Mouse (Mus musculus): Measurements from ENCODE around the gene Zfand3. TPM values are rescaled to one million over a fixed set of nuclear protein-coding genes. Genes with fewer than 3 reads are reported as not detected.

The Zfand3 gene
- polyA plus RNA-seq, 1 experiment from 2014 or later = 55.5 TPM

GRCm38 (mm10) chr17:30212647-30213046 is 208.1 kb downstream of the Zfand3 start:
- ATAC-seq (replicated peaks; ENCODE audit: low FRiP score, low read depth) (no peak), DNase-seq (ENCODE audit: low spot score) (peak; percentile 46)
- no peak overlapping the region for H3K27ac ChIP-seq
- H3K9ac ChIP-seq (ENCODE audit: low read depth, low read length) = no peak overlapping the region
- H3K9me3 ChIP-seq (replicated peaks; ENCODE audit: low read length) = no peaks in the 10 kb centered on the region
- H3K4me2 ChIP-seq (ENCODE audit: low read length) = no peak overlapping the region
- WGBS = 52% methylated on average over 12 of the region's 12 CpGs
- H3K4me1 ChIP-seq (replicated peaks; ENCODE audit: insufficient read depth, low read length) = no peaks in the 10 kb centered on the region
- no peak for TF ChIP-seq CTCF (IDR thresholded peaks at IDR 0.05; ENCODE audit: low read depth)
- no peaks in the 10 kb centered on the region for H3K27me3 ChIP-seq (ENCODE audit: insufficient read depth, low read length)
- no peak overlapping the region for H3K4me3 ChIP-seq (replicated peaks; ENCODE audit: low read depth, low read length)
- H3K36me3 ChIP-seq (ENCODE audit: insufficient read depth, low read length) = peaks cover 13% of the 10 kb centered on the region; the same call in 1 of the 2 replicates

- no peak for DNase-seq (ENCODE audit: low spot score)
- Histone ChIP-seq H3K27ac (no peak overlapping the region), H3K9ac (ENCODE audit: low read depth, low read length) (no peak overlapping the region), H3K4me1 (replicated peaks; ENCODE audit: insufficient read depth, low read length) (no peaks in the 10 kb centered on the region), H3K4me2 (ENCODE audit: low read length) (no peak overlapping the region), H3K4me3 (replicated peaks; ENCODE audit: low read depth, low read length) (no peak overlapping the region), H3K27me3 (ENCODE audit: insufficient read depth, low read length) (no peaks in the 10 kb centered on the region), H3K9me3 (replicated peaks; ENCODE audit: low read length) (no peaks in the 10 kb centered on the region), H3K36me3 (ENCODE audit: insufficient read depth, low read length) (peaks cover 17% of the 10 kb centered on the region; the same call in 1 of the 2 replicates)
- WGBS = 80% methylated on average over 5 of the region's 5 CpGs
- no peak for ATAC-seq (replicated peaks; ENCODE audit: low FRiP score, low read depth)
- TF ChIP-seq CTCF (IDR thresholded peaks at IDR 0.05; ENCODE audit: low read depth) = no peak
Observed at GRCm38 (mm10) chr17:30213371-30213770, 208.8 kb downstream of the Zfand3 start.

- Histone ChIP-seq H3K9ac (ENCODE audit: low read depth, low read length) (no peak overlapping the region), H3K4me3 (replicated peaks; ENCODE audit: low read depth, low read length) (no peak overlapping the region), H3K4me2 (ENCODE audit: low read length) (no peak overlapping the region), H3K27ac (no peak overlapping the region), H3K9me3 (replicated peaks; ENCODE audit: low read length) (no peaks in the 10 kb centered on the region), H3K27me3 (ENCODE audit: insufficient read depth, low read length) (no peaks in the 10 kb centered on the region), H3K36me3 (ENCODE audit: insufficient read depth, low read length) (peaks cover 13% of the 10 kb centered on the region; the same call in 1 of the 2 replicates), H3K4me1 (replicated peaks; ENCODE audit: insufficient read depth, low read length) (no peaks in the 10 kb centered on the region)
- DNase-seq (ENCODE audit: low spot score) (no peak), ATAC-seq (replicated peaks; ENCODE audit: low FRiP score, low read depth) (no peak)
- no peak for TF ChIP-seq CTCF (IDR thresholded peaks at IDR 0.05; ENCODE audit: low read depth)
- 74% methylated on average over 6 of the region's 6 CpGs for WGBS
Observed at GRCm38 (mm10) chr17:30214393-30214792, 209.9 kb downstream of the Zfand3 start.

GRCm38 (mm10) chr17:30215741-30216140 is 211.2 kb downstream of the Zfand3 start:
- no peak overlapping the region for H3K4me2 ChIP-seq (ENCODE audit: low read length)
- H3K36me3 ChIP-seq (ENCODE audit: insufficient read depth, low read length) = 0 out of 2 replicates have a peak, but pooled peaks cover 11% of the 10 kb centered on the region
- no peak overlapping the region for H3K4me3 ChIP-seq (replicated peaks; ENCODE audit: low read depth, low read length)
- TF ChIP-seq CTCF (IDR thresholded peaks at IDR 0.05; ENCODE audit: low read depth) = no peak
- ATAC-seq (replicated peaks; ENCODE audit: low FRiP score, low read depth) (no peak), DNase-seq (ENCODE audit: low spot score) (no peak)
- WGBS = 68% methylated on average over 4 of the region's 4 CpGs
- no peaks in the 10 kb centered on the region for H3K4me1 ChIP-seq (replicated peaks; ENCODE audit: insufficient read depth, low read length)
- H3K9ac ChIP-seq (ENCODE audit: low read depth, low read length) = no peak overlapping the region
- no peaks in the 10 kb centered on the region for H3K27me3 ChIP-seq (ENCODE audit: insufficient read depth, low read length)
- H3K27ac ChIP-seq = no peak overlapping the region
- H3K9me3 ChIP-seq (replicated peaks; ENCODE audit: low read length) = no peaks in the 10 kb centered on the region

GRCm38 (mm10) chr17:30221677-30222076 is 217.1 kb downstream of the Zfand3 start:
- no peaks in the 10 kb centered on the region for H3K27me3 ChIP-seq (ENCODE audit: insufficient read depth, low read length)
- H3K4me3 ChIP-seq (replicated peaks; ENCODE audit: low read depth, low read length) = no peak overlapping the region
- H3K27ac ChIP-seq = no peak overlapping the region
- no peaks in the 10 kb centered on the region for H3K9me3 ChIP-seq (replicated peaks; ENCODE audit: low read length)
- no peak overlapping the region for H3K4me2 ChIP-seq (ENCODE audit: low read length)
- ATAC-seq (replicated peaks; ENCODE audit: low FRiP score, low read depth) (no peak), DNase-seq (ENCODE audit: low spot score) (no peak)
- 67% methylated on average over 14 of the region's 14 CpGs for WGBS
- no peak for TF ChIP-seq CTCF (IDR thresholded peaks at IDR 0.05; ENCODE audit: low read depth)
- H3K36me3 ChIP-seq (ENCODE audit: insufficient read depth, low read length) = 0 out of 2 replicates have a peak, but pooled peaks cover 4% of the 10 kb centered on the region
- no peaks in the 10 kb centered on the region for H3K4me1 ChIP-seq (replicated peaks; ENCODE audit: insufficient read depth, low read length)
- H3K9ac ChIP-seq (ENCODE audit: low read depth, low read length) = no peak overlapping the region

- Histone ChIP-seq H3K4me3 (replicated peaks; ENCODE audit: low read depth, low read length) (no peak overlapping the region), H3K4me2 (ENCODE audit: low read length) (no peak overlapping the region), H3K27ac (no peak overlapping the region), H3K9me3 (replicated peaks; ENCODE audit: low read length) (no peaks in the 10 kb centered on the region), H3K4me1 (replicated peaks; ENCODE audit: insufficient read depth, low read length) (no peaks in the 10 kb centered on the region), H3K9ac (ENCODE audit: low read depth, low read length) (no peak overlapping the region), H3K27me3 (ENCODE audit: insufficient read depth, low read length) (no peaks in the 10 kb centered on the region), H3K36me3 (ENCODE audit: insufficient read depth, low read length) (0 out of 2 replicates have a peak, but pooled peaks cover 4% of the 10 kb centered on the region)
- WGBS = 55% methylated on average over 11 of the region's 11 CpGs
- DNase-seq (ENCODE audit: low spot score) (no peak), ATAC-seq (replicated peaks; ENCODE audit: low FRiP score, low read depth) (no peak)
- TF ChIP-seq CTCF (IDR thresholded peaks at IDR 0.05; ENCODE audit: low read depth) = peak; percentile 38
Observed at GRCm38 (mm10) chr17:30222361-30222760, 217.8 kb downstream of the Zfand3 start.

GRCm38 (mm10) chr17:30222837-30223236 is 218.3 kb downstream of the Zfand3 start:
- no peak overlapping the region for H3K4me3 ChIP-seq (replicated peaks; ENCODE audit: low read depth, low read length)
- H3K27ac ChIP-seq = no peak overlapping the region
- no peak for DNase-seq (ENCODE audit: low spot score)
- no peak overlapping the region for H3K9ac ChIP-seq (ENCODE audit: low read depth, low read length)
- no peaks in the 10 kb centered on the region for H3K27me3 ChIP-seq (ENCODE audit: insufficient read depth, low read length)
- WGBS = 52% methylated on average over 12 of the region's 12 CpGs
- no peaks in the 10 kb centered on the region for H3K4me1 ChIP-seq (replicated peaks; ENCODE audit: insufficient read depth, low read length)
- H3K36me3 ChIP-seq (ENCODE audit: insufficient read depth, low read length) = 0 out of 2 replicates have a peak, but pooled peaks cover 4% of the 10 kb centered on the region
- no peak overlapping the region for H3K4me2 ChIP-seq (ENCODE audit: low read length)
- TF ChIP-seq CTCF (IDR thresholded peaks at IDR 0.05; ENCODE audit: low read depth) = no peak
- no peak for ATAC-seq (replicated peaks; ENCODE audit: low FRiP score, low read depth)
- no peaks in the 10 kb centered on the region for H3K9me3 ChIP-seq (replicated peaks; ENCODE audit: low read length)
